Mouse (Mus musculus) lung, embryonic 14.5 days (tissue): Measurements from ENCODE around the gene Dock1. TPM values are rescaled to one million over a fixed set of nuclear protein-coding genes. Genes with fewer than 3 reads are reported as not detected.

Experiments used
- ATAC-seq: fragments of 200-750 bp; cut with Nextera tagmentation; 2 replicates; pipeline ENCODE4 v1.8.0; 2017; ENCODE audit warnings: mild to moderate bottlenecking, moderate TSS enrichment, moderate library complexity; ENCODE audit not compliant: insufficient read depth
- DNase-seq: peaks from one replicate; pipeline ENCODE4 v3.0.0-alpha.2; 2015
- H3K27ac ChIP-seq: fragments of 300-500 bp; sonication (generic); 2 replicates; pipeline ENCODE4 v1.5.1; 2014; ENCODE audit warnings: low read depth, mild to moderate bottlenecking, moderate library complexity
- H3K27me3 ChIP-seq: fragments of 300-500 bp; sonication (generic); 2 replicates; pipeline ENCODE4 v1.6.1; 2014; ENCODE audit warnings: low read length, control low read depth; ENCODE audit not compliant: insufficient read depth
- H3K36me3 ChIP-seq: fragments of 300-500 bp; sonication (generic); 2 replicates; pipeline ENCODE4 v1.6.1; 2014; ENCODE audit warnings: control low read depth; ENCODE audit not compliant: insufficient read depth
- H3K4me1 ChIP-seq: fragments of 300-500 bp; sonication (generic); 2 replicates; pipeline ENCODE4 v1.6.1; 2014; ENCODE audit warnings: antibody characterized with exemption, control low read depth; ENCODE audit not compliant: insufficient read depth
- H3K4me2 ChIP-seq: fragments of 300-500 bp; sonication (generic); 2 replicates; pipeline ENCODE4 v1.6.1; 2014; ENCODE audit warnings: mild to moderate bottlenecking
- H3K4me3 ChIP-seq: fragments of 300-500 bp; sonication (generic); 2 replicates; pipeline ENCODE4 v1.5.1; 2014; ENCODE audit warnings: low read depth, low read length
- H3K9ac ChIP-seq: fragments of 300-500 bp; sonication (generic); 2 replicates; pipeline ENCODE4 v1.6.1; 2014
- H3K9me3 ChIP-seq: fragments of 300-500 bp; sonication (generic); 2 replicates; pipeline ENCODE4 v1.6.1; 2016; ENCODE audit warnings: low read depth, low read length, control low read depth
- CTCF ChIP-seq: IDR thresholded peaks from 2 replicates; pipeline ENCODE4 v1.5.1; 2016; ENCODE audit warnings: antibody characterized with exemption, low read depth
- WGBS: fragments of 180-500 bp; shearing (Covaris S2); extraction: QIAGEN DNeasy Blood & Tissue Kit; methylation state at CpG from one replicate; pipeline ENCODE4 v1.1.7; 2014; 5-methylcytosine and 5-hydroxymethylcytosine counted together
- polyA plus RNA-seq: library from polyadenylated mRNA; unstranded; fragments of >200 nt; fragmentation: Nextera tagmentation; extraction: Ambion mirVana; gene quantifications from 2 replicates; pipeline ENCODE4 v1.2.1, GENCODE M21; 2014

Dock1 gene
- polyA plus RNA-seq, 1 experiment from 2014 or later, result 57.3 TPM

- no peak for DNase-seq
- Histone ChIP-seq H3K9me3 (no peaks in the 10 kb centered on the region), H3K4me3 (no peak overlapping the region), H3K4me2 (no peak overlapping the region), H3K27me3 (no peaks in the 10 kb centered on the region), H3K27ac (no peak overlapping the region), H3K9ac (no peak overlapping the region), H3K36me3 (0 out of 2 replicates have a peak, but pooled peaks cover 7% of the 10 kb centered on the region), H3K4me1 (no peaks in the 10 kb centered on the region)
- no peak for ATAC-seq
- no peak for TF ChIP-seq CTCF
- 68% methylated on average over 2 of the region's 2 CpGs for WGBS
Observed at GRCm38 (mm10) chr7:134899462-134899861, 229.0 kb downstream of the Dock1 start.

GRCm38 (mm10) chr7:134901992-134902391 is 231.5 kb downstream of the Dock1 start:
- H3K9ac ChIP-seq, result no peak overlapping the region
- 87% methylated on average over 2 of the region's 2 CpGs for WGBS
- H3K4me1 ChIP-seq, result no peaks in the 10 kb centered on the region
- no peak for DNase-seq
- H3K4me2 ChIP-seq, result no peak overlapping the region
- H3K9me3 ChIP-seq, result no peaks in the 10 kb centered on the region
- H3K27ac ChIP-seq, result no peak overlapping the region
- H3K27me3 ChIP-seq, result no peaks in the 10 kb centered on the region
- H3K4me3 ChIP-seq, result no peak overlapping the region
- 0 out of 2 replicates have a peak, but pooled peaks cover 4% of the 10 kb centered on the region for H3K36me3 ChIP-seq
- TF ChIP-seq CTCF, result no peak
- no peak for ATAC-seq

- no peak overlapping the region for H3K4me3 ChIP-seq
- no peak overlapping the region for H3K4me2 ChIP-seq
- no peaks in the 10 kb centered on the region for H3K9me3 ChIP-seq
- H3K27me3 ChIP-seq, result no peaks in the 10 kb centered on the region
- no peaks in the 10 kb centered on the region for H3K36me3 ChIP-seq
- H3K27ac ChIP-seq, result no peak overlapping the region
- peaks cover 5% of the 10 kb centered on the region; the same call in 1 of the 2 replicates for H3K4me1 ChIP-seq
- TF ChIP-seq CTCF, result no peak
- 78% methylated on average over 2 of the region's 2 CpGs for WGBS
- H3K9ac ChIP-seq, result no peak overlapping the region
- ATAC-seq (no peak), DNase-seq (no peak)
Observed at GRCm38 (mm10) chr7:134931886-134932285, 261.4 kb downstream of the Dock1 start.

- WGBS, result 1% methylated on average over 37 of the region's 37 CpGs
- H3K4me3 ChIP-seq, result peak overlapping the region; percentile 51
- no peak overlapping the region for H3K27ac ChIP-seq
- H3K27me3 ChIP-seq, result peaks cover 5% of the 10 kb centered on the region; the same call in 1 of the 2 replicates
- peak overlapping the region; percentile 95 for H3K4me2 ChIP-seq
- DNase-seq, result peak; percentile 37
- H3K9me3 ChIP-seq, result no peaks in the 10 kb centered on the region
- ATAC-seq, result no peak; the same call in none of the 2 replicates
- TF ChIP-seq CTCF, result no peak
- no peaks in the 10 kb centered on the region for H3K36me3 ChIP-seq
- H3K9ac ChIP-seq, result peak overlapping the region; percentile 46
- peaks cover 10% of the 10 kb centered on the region; the same call in 1 of the 2 replicates for H3K4me1 ChIP-seq
Observed at GRCm38 (mm10) chr7:134937471-134937926, 267.0 kb downstream of the Dock1 start.

- H3K4me3 ChIP-seq, result peak within 1 kb of the TSS; percentile 51
- ATAC-seq, result peak; percentile 93
- H3K9ac ChIP-seq, result peak within 1 kb of the TSS; percentile 46
- H3K27me3 ChIP-seq, result peaks cover 5% of the 10 kb centered on the region; the same call in 1 of the 2 replicates
- H3K36me3 ChIP-seq, result no peaks in the 10 kb centered on the region
- 1% methylated on average over 61 of the region's 71 CpGs for WGBS
- no peaks in the 10 kb centered on the region for H3K9me3 ChIP-seq
- DNase-seq, result peak; percentile 80
- peaks cover 10% of the 10 kb centered on the region; the same call in 1 of the 2 replicates for H3K4me1 ChIP-seq
- peak; percentile 55 for TF ChIP-seq CTCF
- H3K27ac ChIP-seq, result no peak within 1 kb of the TSS
- H3K4me2 ChIP-seq, result peak within 1 kb of the TSS; percentile 95
Observed at GRCm38 (mm10) chr7:134937927-134938609, 267.6 kb downstream of the Dock1 start, which contains the start of gene Fam196a. Fam196a (minus strand) TSS chr7:134938430.

GRCm38 (mm10) chr7:134941891-134942290 is 271.4 kb downstream of the Dock1 start:
- Histone ChIP-seq H3K27me3 (peaks cover 5% of the 10 kb centered on the region; the same call in 1 of the 2 replicates), H3K36me3 (no peaks in the 10 kb centered on the region), H3K9me3 (no peaks in the 10 kb centered on the region), H3K27ac (no peak overlapping the region), H3K4me3 (no peak overlapping the region), H3K4me1 (0 out of 2 replicates have a peak, but pooled peaks cover 5% of the 10 kb centered on the region), H3K4me2 (no peak overlapping the region), H3K9ac (no peak overlapping the region)
- 0 out of 2 replicates have a peak, but pooled peaks have one; percentile 26 for TF ChIP-seq CTCF
- no peak for ATAC-seq
- no peak for DNase-seq
- WGBS, result 93% methylated on average over 6 of the region's 6 CpGs

GRCm38 (mm10) chr7:134943063-134943462 is 272.6 kb downstream of the Dock1 start:
- no peaks in the 10 kb centered on the region for H3K27me3 ChIP-seq
- no peaks in the 10 kb centered on the region for H3K4me1 ChIP-seq
- H3K4me2 ChIP-seq, result no peak overlapping the region
- ATAC-seq (no peak), DNase-seq (no peak)
- H3K9me3 ChIP-seq, result no peaks in the 10 kb centered on the region
- 62% methylated on average over 6 of the region's 6 CpGs for WGBS
- no peak overlapping the region for H3K27ac ChIP-seq
- H3K4me3 ChIP-seq, result no peak overlapping the region
- TF ChIP-seq CTCF, result no peak
- no peaks in the 10 kb centered on the region for H3K36me3 ChIP-seq
- H3K9ac ChIP-seq, result no peak overlapping the region
